Mouse (Mus musculus) CD4-positive naive resting alpha-beta T cell, adult 76 days (primary cell): ENCODE results near the gene Sf3b1. TPM values are rescaled to one million over a fixed set of nuclear protein-coding genes. Genes with fewer than 3 reads are reported as not detected.

ENCODE experiments used
- total RNA-seq: library from RNA; stranded (reverse); gene quantifications from one replicate; pipeline ENCODE4 v1.2.4, GENCODE M21; 2023

Gene Sf3b1
- 591 TPM for total RNA-seq

GRCm38 (mm10) chr1:55027253-55027801, at the start of gene Sf3b1:
TSS of gene Sf3b1 (minus strand) at chr1:55027481.

GRCm38 (mm10) chr1:55052355-55052953, 25.2 kb upstream of the Sf3b1 start, which contains the start of gene Coq10b:
TSS of gene Coq10b (plus strand) at chr1:55052770.

Other genes with a start within 250 kb of the Sf3b1 start
- 590 TPM for gene Ankrd44, start 101.1 kb downstream of the Sf3b1 start, total RNA-seq
- 97.9 TPM for gene Coq10b, start 25.3 kb upstream of the Sf3b1 start, total RNA-seq
- 138 TPM for gene Hspe1, start 60.7 kb upstream of the Sf3b1 start, total RNA-seq
- 103 TPM for gene Hspd1, start 60.8 kb upstream of the Sf3b1 start, total RNA-seq
- 103 TPM for gene Mob4, start 103.8 kb upstream of the Sf3b1 start, total RNA-seq
- gene Rftn2, start 199.3 kb upstream of the Sf3b1 start, total RNA-seq, result 4.9 TPM
- 7.6 TPM for gene Mars2, start 209.7 kb upstream of the Sf3b1 start, total RNA-seq